ENCODE assay signal across 12 mouse cellular contexts in genomic region chr9:62181182-62181830, GRCm38 (mm10). TPM values are rescaled to one million over a fixed set of nuclear protein-coding genes. Genes with fewer than 3 reads are reported as not detected.
DNase-seq lines count a peak whose midpoint lies in the region; ATAC-seq lines count a peak whose summit lies in the region.
"Had no signal": no experiment of that assay in that cellular context is flagged by ENCODE, and none has a peak within 500 bp of the region (broad histone marks: within the 10 kb centered on the region; RNA-seq: fewer than 3 reads in every experiment).

No protein-coding gene starts in this region.

- peak overlapping the region; percentile 65 for H3K27ac ChIP-seq in forebrain, embryonic 14.5 days (ENCODE audit: low read depth, low read length)
- H3K27ac ChIP-seq in limb, embryonic 11.5 days (replicated peaks; ENCODE audit: low read depth, low read length), result no peak overlapping the region

- no peaks in the 10 kb centered on the region for H3K36me3 ChIP-seq in forebrain, embryonic 14.5 days (ENCODE audit: control insufficient read depth, insufficient read depth, low read length)
- H3K36me3 ChIP-seq in limb, embryonic 11.5 days (ENCODE audit: control insufficient read depth, insufficient read depth, low read length), result no peaks in the 10 kb centered on the region

- no peaks in the 10 kb centered on the region for H3K27me3 ChIP-seq in forebrain, embryonic 14.5 days (replicated peaks; ENCODE audit: control insufficient read depth, insufficient read depth, low read length)
- H3K27me3 ChIP-seq in limb, embryonic 11.5 days (ENCODE audit: control insufficient read depth, insufficient read depth, low read length), result no peaks in the 10 kb centered on the region

- ATAC-seq in forebrain, embryonic 14.5 days, result peak; percentile 93
- no peak for ATAC-seq in limb, embryonic 11.5 days (ENCODE audit: insufficient number of reproducible peaks, low FRiP score, low TSS enrichment, low read depth)
- ATAC-seq: Patski had no signal

- WGBS in forebrain, embryonic 14.5 days, result 5% methylated on average over 9 of the region's 9 CpGs
- 20% methylated on average over 9 of the region's 9 CpGs for WGBS in limb, embryonic 11.5 days

- no peak overlapping the region; the same call in 1 of the 2 replicates for H3K9ac ChIP-seq in forebrain, embryonic 14.5 days (ENCODE audit: low read length)
- no peak overlapping the region for H3K9ac ChIP-seq in limb, embryonic 11.5 days (ENCODE audit: low read length)

- no peak overlapping the region for H3K4me3 ChIP-seq in forebrain, embryonic 14.5 days (ENCODE audit: low read depth, low read length)
- H3K4me3 ChIP-seq in limb, embryonic 11.5 days (ENCODE audit: low read depth, low read length), result no peak overlapping the region

- H3K4me1 ChIP-seq in forebrain, embryonic 14.5 days (ENCODE audit: control insufficient read depth, insufficient read depth, low read length), result peaks cover 19% of the 10 kb centered on the region
- peaks cover 19% of the 10 kb centered on the region for H3K4me1 ChIP-seq in limb, embryonic 11.5 days (ENCODE audit: control insufficient read depth, insufficient read depth, low read length)

- peak overlapping the region; percentile 2; the same call in 1 of the 2 replicates for H3K4me2 ChIP-seq in forebrain, embryonic 14.5 days (ENCODE audit: low read length)
- H3K4me2 ChIP-seq in limb, embryonic 11.5 days (ENCODE audit: low read depth, severe bottlenecking), result no peak overlapping the region
- H3K4me2 ChIP-seq: liver, embryonic 11.5 days had no signal

- no peaks in the 10 kb centered on the region for H3K9me3 ChIP-seq in forebrain, embryonic 14.5 days (replicated peaks; ENCODE audit: control insufficient read depth, low read length)
- H3K9me3 ChIP-seq in limb, embryonic 11.5 days (ENCODE audit: control insufficient read depth, low read length), result no peaks in the 10 kb centered on the region

- DNase-seq in kidney, postnatal 14 days, result peak; percentile 23
- no peak for DNase-seq in kidney, adult 11 months
- peak; percentile 87 for DNase-seq in forebrain, embryonic 14.5 days (ENCODE audit: low spot score)
- peak; percentile 25 for DNase-seq in limb, embryonic 11.5 days (ENCODE audit: low spot score)
- DNase-seq in retina, embryonic 14.5 days (ENCODE audit: low spot score), result peak; percentile 73
- no peak for DNase-seq in kidney, postnatal 10 days
- DNase-seq in heart, adult 9 months (ENCODE audit: low spot score in 2 of 2), result no peak
- DNase-seq in lung, postnatal 36 days, result no peak
- DNase-seq: adrenal gland, postnatal 10 days; heart, postnatal 14 days had no signal

RNA-seq across cellular contexts. Expression of gene Glce, which starts 58.9 kb away (rescaled TPM):
- 16.0 and 18.5 TPM in 2 replicates for polyA plus RNA-seq in forebrain, embryonic 14.5 days (2014; fragmentation: Nextera tagmentation; extraction: Ambion mirVana)
- polyA plus RNA-seq in limb, embryonic 11.5 days (2014; fragmentation: Nextera tagmentation; extraction: Ambion mirVana), result 24.1 and 25.0 TPM in 2 replicates

Comparison
In these comparisons a context has a peak if more than half of its experiments do, and no peak if none do; other contexts are left out.
1. DNase-seq: peak in kidney, postnatal 14 days (single experiment), forebrain, embryonic 14.5 days (single experiment), limb, embryonic 11.5 days (single experiment) and retina, embryonic 14.5 days (single experiment); none in kidney, adult 11 months (single experiment), kidney, postnatal 10 days (single experiment), heart, adult 9 months (0 of 2) and lung, postnatal 36 days (single experiment).